Mouse (Mus musculus) ovary, postnatal 10 days (tissue): ENCODE measurements at regions not wholly inside any gene's neighbourhood (a gene's known extent, or its start where the extent isn't known, plus 50 kb on each side); places are given as distances from the start of the nearest gene placed in this dataset.
A peak's percentile ranks its signal among the peaks of the same experiment; 100 is the strongest.

Experiments
- DNase-seq: peaks from one replicate; pipeline ENCODE4 v3.0.0; 2022; ENCODE audit warnings: low spot score

- DNase-seq = no peak
These were observed 274.1 kb upstream of the Zmiz1 start for GRCm38 (mm10) chr14:25184875-25185274.

- DNase-seq = no peak
These were observed 273.4 kb upstream of the Zmiz1 start for GRCm38 (mm10) chr14:25185556-25185958.

- no peak for DNase-seq
These were observed 272.8 kb upstream of the Zmiz1 start for GRCm38 (mm10) chr14:25185959-25186771.

GRCm38 (mm10) chr14:25187715-25188114 lies 271.3 kb upstream of the Zmiz1 start:
- DNase-seq = no peak

GRCm38 (mm10) chr14:25189256-25189655 lies 269.7 kb upstream of the Zmiz1 start:
- no peak for DNase-seq

GRCm38 (mm10) chr14:25190680-25191270 lies 268.2 kb upstream of the Zmiz1 start:
- no peak for DNase-seq

GRCm38 (mm10) chr14:25196820-25197219 lies 262.2 kb upstream of the Zmiz1 start:
- DNase-seq = no peak

- DNase-seq = no peak
These were observed 259.1 kb upstream of the Zmiz1 start for GRCm38 (mm10) chr14:25199900-25200299.

GRCm38 (mm10) chr14:25200656-25201179 lies 258.3 kb upstream of the Zmiz1 start:
- DNase-seq = no peak

GRCm38 (mm10) chr14:25202312-25202711 lies 256.7 kb upstream of the Zmiz1 start:
- DNase-seq = no peak

- no peak for DNase-seq
These were observed 254.9 kb upstream of the Zmiz1 start for GRCm38 (mm10) chr14:25204091-25204490.

GRCm38 (mm10) chr14:25206855-25207254 lies 252.1 kb upstream of the Zmiz1 start:
- DNase-seq = no peak

- no peak for DNase-seq
These were observed 251.6 kb upstream of the Zmiz1 start for GRCm38 (mm10) chr14:25207422-25207821.

- no peak for DNase-seq
These were observed 250.5 kb upstream of the Zmiz1 start for GRCm38 (mm10) chr14:25208221-25209056.

- no peak for DNase-seq
These were observed 245.9 kb upstream of the Zmiz1 start for GRCm38 (mm10) chr14:25213056-25213455.

GRCm38 (mm10) chr14:25223091-25223490 lies 235.9 kb upstream of the Zmiz1 start:
- DNase-seq = no peak

GRCm38 (mm10) chr14:25225214-25225613 lies 233.8 kb upstream of the Zmiz1 start:
- no peak for DNase-seq

GRCm38 (mm10) chr14:25226155-25226839 lies 232.7 kb upstream of the Zmiz1 start:
- peak; percentile 49 for DNase-seq

GRCm38 (mm10) chr14:25226840-25227506 lies 232.0 kb upstream of the Zmiz1 start:
- no peak for DNase-seq

GRCm38 (mm10) chr14:25228321-25229047 lies 230.5 kb upstream of the Zmiz1 start:
- no peak for DNase-seq

GRCm38 (mm10) chr14:25229569-25229968 lies 229.4 kb upstream of the Zmiz1 start:
- no peak for DNase-seq
